Mouse (Mus musculus): ENCODE measurements around the gene Il1rl1.

DNA sequence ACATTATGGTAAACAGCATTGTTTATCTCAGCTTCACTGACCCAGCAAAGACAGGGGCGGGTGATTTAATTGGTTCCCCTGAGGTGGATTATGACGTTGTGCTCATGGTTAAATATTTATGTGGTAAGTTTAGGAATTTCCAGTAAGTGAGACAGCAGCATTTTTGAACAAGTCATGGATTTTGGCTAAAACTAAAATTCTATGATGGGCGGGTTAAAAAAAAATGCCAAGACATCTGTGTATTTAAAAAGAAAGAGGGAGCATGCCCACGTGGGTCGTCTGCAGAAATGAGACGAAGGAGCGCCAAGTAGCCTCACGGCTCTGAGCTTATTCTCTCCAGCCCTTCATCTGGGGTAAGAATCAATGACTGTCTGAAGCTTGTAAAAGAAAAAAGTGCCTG is 10.1 kb downstream of the Il1rl1 start:
- no peak for TF ChIP-seq CTCF (IDR thresholded peaks at IDR 0.05; ENCODE audit: borderline replicate concordance, insufficient read depth, low read length)
- peak; percentile 49 for TF ChIP-seq POLR2A (IDR thresholded peaks at IDR 0.05; ENCODE audit: low read depth, low read length)

All from embryonic fibroblast, embryonic 13.5 days (primary cell).